Mouse (Mus musculus) spleen, adult 2 months (tissue): ENCODE measurements around the gene Mum1l1.

Experiments
- CTCF ChIP-seq: fragments of 200-500 bp; IDR thresholded peaks from 2 replicates; pipeline ENCODE4 v1.5.1; 2011; ENCODE audit warnings: mild to moderate bottlenecking, inconsistent platforms; ENCODE audit not compliant: insufficient read depth, insufficient read length, insufficient replicate concordance; ENCODE audit errors: extremely low read depth
- POLR2A ChIP-seq: fragments of 200-500 bp; IDR thresholded peaks from 2 replicates; pipeline ENCODE4 v1.6.1; 2011; ENCODE audit warnings: low read depth, low read length, inconsistent platforms

DNA sequence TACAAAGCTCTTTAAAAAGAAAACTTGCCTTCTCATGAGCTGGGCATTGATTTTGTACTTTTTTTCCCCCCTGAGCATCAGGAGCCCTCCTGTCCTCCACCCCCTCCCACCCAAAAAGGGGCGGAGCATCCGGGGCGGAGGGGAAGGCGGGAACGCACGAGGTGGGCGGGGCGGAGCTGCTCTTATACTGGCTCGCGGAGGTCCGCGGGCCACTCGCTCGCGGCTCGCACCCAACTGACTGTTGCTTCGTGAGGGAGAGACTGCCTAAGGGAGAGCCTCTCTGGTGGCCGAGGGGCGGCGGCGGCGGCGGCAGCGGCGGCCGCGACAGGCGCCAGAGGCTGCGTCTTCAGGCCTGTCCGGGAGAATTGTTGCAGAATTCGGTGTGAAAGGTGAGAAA lies at the start of gene Mum1l1:
- TF ChIP-seq CTCF, result no peak
- no peak for TF ChIP-seq POLR2A
